In the genomic region with DNA sequence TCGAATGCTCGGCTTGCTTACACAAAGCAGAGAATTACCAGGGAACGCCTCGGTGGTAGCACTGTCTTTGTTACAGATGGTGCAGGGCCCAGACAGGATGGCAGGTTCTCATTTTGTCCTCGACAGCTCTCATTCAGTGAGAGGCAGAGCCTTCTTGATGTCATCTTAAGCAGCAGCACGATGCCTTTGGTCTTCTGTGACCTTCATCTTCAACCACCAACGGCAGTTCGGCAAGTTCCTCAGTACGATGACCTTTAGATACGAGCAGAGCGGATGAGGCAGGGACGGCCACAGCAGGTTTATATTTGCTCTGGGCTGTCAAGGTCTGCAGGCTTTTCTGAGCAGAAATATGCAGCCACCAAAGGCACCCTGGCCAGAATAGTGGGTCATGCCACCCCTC, we compare ENCODE assay signal across 27 mouse cellular contexts. TPM values are rescaled to one million over a fixed set of nuclear protein-coding genes. Genes with fewer than 3 reads are reported as not detected.
"Had no signal": no experiment of that assay in that cellular context is flagged by ENCODE, and none has a peak within 500 bp of the region (broad histone marks: within the 10 kb centered on the region; RNA-seq: fewer than 3 reads in every experiment).

No protein-coding gene starts in this region.

- DNase-seq: kidney, postnatal 10 days; kidney, postnatal 36 days; layer of hippocampus, postnatal 36 days; liver; lung, adult 18-20 months; lung, postnatal 10 days; lung, postnatal 36 days; midbrain, embryonic 14.5 days; retina, postnatal 1 day; right cerebral cortex, postnatal 25 days; spleen, adult 18-20 months; thymus, postnatal 25 days had no signal

- ATAC-seq: liver, embryonic 12.5 days had no signal

RNA-seq across cellular contexts. Expression of gene Rtp3, which starts 11.2 kb away (rescaled TPM):
- total RNA-seq: midbrain, postnatal 0 days had no signal
- polyA plus RNA-seq: limb, embryonic 10.5 days; limb, embryonic 13.5 days; midbrain, embryonic 14.5 days; midbrain, postnatal 0 days; neural tube, embryonic 11.5 days; neural tube, embryonic 14.5 days had no signal

RNA-seq across cellular contexts. Expression of gene Ltf, which starts 17.4 kb away (rescaled TPM):
- total RNA-seq: layer of hippocampus, adult 8-10 months; left cerebral cortex, adult 8-10 months; left cerebral cortex, postnatal 25 days had no signal
- polyA plus RNA-seq: limb, embryonic 10.5 days; neural tube, embryonic 11.5 days had no signal

RNA-seq across cellular contexts. Expression of gene Lrrc2, which starts 50.3 kb away (rescaled TPM):
- polyA plus RNA-seq: limb, embryonic 13.5 days; stomach, embryonic 15.5 days had no signal

RNA-seq across cellular contexts. Expression of gene Tdgf1, which starts 55.7 kb away (rescaled TPM):
- total RNA-seq: layer of hippocampus, postnatal 10 days; midbrain, postnatal 0 days had no signal
- polyA plus RNA-seq: kidney, embryonic 15.5 days; limb, embryonic 10.5 days; liver, embryonic 12.5 days; liver, embryonic 15.5 days; lung, embryonic 15.5 days; midbrain, embryonic 11.5 days; midbrain, embryonic 14.5 days; midbrain, postnatal 0 days; neural tube, embryonic 11.5 days; stomach, embryonic 15.5 days had no signal
